Mouse (Mus musculus) bone marrow macrophage, adult 2 months (primary cell): ENCODE measurements around the gene Cytip.

Source experiments
- CTCF ChIP-seq: IDR thresholded peaks from 2 replicates; pipeline ENCODE4 v1.5.1; 2012; ENCODE audit warnings: low read depth, mild to moderate bottlenecking, low read length, moderate library complexity
- POLR2A ChIP-seq: IDR thresholded peaks from 2 replicates; pipeline ENCODE4 v1.6.1; 2012; ENCODE audit warnings: mild to moderate bottlenecking, low read depth, low read length, borderline replicate concordance

- TF ChIP-seq POLR2A: no peak
- no peak for TF ChIP-seq CTCF
These were observed 34.6 kb downstream of the Cytip start for GRCm38 (mm10) chr2:58160541-58161307.
